Mouse (Mus musculus) kidney, postnatal 10 days (tissue): ENCODE measurements at regions not wholly inside any gene's neighbourhood (a gene's known extent, or its start where the extent isn't known, plus 50 kb on each side); places are given as distances from the start of the nearest gene placed in this dataset.

ENCODE experiments used
- DNase-seq: peaks from one replicate; pipeline ENCODE4 v3.0.0; 2021; ENCODE audit warnings: mixed read lengths

DNA sequence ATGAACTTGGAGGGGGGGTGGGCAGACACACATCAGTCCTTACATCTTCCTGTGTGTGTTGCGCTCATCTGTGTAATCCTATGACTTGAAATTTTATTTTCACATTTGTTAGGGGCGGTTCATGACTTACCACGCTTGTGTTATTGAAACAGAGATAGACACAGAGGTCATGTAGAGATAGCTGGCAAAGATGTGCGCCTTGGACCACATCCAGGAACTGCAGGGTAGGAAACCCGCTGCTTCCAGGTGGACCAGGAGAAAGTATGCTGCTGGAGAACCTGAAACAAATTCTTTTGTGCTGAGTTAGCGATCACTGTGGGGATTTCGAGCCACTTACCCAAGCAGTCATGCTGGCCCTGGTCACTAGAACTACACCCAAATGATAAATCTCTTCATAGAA, 89.1 kb downstream of the Kcnj2 start:
- DNase-seq: no peak

DNA sequence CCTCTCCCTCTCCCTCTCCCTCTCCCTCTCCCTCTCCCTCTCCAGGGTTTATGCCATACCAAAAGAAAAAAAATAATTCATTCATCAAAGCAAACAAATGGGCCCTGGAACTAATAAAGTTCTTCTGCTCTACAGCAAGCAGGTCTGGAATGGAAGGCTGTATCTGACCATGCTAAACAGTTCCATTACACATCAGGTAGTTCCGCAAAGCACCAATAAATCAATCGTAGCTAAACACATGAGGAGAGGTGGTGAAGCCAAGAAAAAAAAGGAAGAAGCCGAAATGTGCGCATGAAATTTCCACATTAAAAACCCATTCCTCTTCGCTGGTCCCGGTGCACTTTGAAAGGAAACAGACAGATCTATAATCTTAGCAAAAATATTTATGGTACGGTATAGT, 89.8 kb downstream of the Kcnj2 start:
- no peak for DNase-seq

DNA sequence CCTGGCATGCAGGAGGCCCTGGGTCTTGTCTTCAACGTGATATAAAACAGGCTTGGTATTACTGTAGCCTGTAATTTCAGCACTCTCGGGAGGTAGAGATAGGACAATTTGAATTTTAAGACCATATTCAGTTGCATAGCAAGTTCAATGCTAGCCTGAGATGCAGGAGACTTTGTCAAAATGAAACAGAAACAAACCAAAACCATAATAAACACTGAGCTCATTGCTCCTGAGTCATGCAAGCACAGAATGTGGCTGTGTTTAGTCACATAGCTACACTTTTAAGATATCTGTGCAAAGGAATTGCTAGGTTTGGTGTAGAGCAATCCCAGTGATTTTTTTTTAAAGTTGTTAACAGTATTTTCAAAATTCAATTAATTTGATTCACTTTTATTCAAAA, 93.3 kb downstream of the Kcnj2 start:
- DNase-seq: no peak

DNA sequence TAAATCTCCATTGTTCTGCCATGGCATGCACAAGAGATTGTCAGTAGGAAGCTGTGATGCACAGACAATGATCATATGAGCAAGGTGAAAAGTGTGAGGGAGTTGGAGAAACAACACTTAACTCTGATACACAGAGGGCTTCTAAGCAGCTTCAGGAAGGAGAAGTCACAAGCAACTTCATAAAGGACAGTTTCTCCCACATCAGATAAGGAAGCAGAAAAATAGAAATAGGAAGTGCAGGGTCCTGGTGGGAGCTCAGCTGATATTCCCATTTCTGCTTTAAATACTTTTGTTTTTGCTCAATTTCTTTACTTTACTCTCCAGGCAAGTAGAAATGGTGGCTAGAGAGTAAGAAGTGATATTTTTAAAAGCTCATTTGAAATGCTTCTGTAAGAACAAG, 98.9 kb downstream of the Kcnj2 start:
- no peak for DNase-seq

DNA sequence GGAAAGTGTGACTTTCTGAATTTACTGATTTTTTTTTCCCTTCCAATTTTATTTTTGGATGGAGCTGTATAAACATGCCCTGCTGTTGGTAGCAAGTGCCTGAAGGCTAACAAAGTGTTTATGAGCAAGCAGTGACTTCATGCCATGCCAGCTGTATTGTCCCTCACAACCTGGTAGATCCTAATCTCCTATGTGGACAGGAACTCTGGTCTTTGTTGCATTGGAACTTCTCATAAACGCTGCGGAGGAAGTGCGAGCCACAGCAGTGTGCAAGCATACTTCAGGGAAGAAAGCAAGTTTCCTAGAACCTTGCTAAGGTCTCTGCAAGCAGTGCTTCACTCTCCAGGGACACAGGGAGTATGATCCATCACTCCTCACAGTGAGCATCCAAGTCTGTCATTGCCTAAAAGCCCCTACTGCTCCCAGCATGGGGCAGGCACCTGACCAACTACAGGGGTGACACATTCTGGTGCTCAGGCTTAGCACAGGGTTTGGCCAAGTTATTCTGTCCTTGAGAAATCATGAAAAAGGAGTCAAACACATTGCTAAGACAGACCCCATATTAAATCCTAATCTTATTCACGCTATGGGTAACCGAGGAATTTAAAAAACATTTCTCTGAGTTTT, 104.3 kb downstream of the Kcnj2 start:
- DNase-seq: no peak

DNA sequence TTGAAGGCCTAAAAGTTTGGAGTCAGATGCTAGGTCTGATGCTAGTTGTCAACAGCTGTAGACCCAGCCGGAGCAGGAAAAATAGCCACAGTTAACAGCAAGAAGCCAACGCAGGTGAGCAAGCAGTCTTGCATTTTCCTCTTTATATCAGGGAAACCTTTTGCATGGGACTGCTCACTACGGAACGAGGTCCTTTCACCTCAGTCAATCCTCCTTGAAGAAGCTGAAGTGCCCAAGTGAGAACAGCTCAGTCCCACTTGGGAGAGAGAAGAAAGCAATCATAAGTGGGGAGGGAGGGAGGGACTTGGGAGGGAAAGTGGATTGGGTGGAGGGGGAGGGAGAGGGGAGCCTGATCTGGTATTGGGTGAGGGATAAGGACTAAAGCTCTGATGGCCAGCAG, 107.6 kb downstream of the Kcnj2 start:
- no peak for DNase-seq

DNA sequence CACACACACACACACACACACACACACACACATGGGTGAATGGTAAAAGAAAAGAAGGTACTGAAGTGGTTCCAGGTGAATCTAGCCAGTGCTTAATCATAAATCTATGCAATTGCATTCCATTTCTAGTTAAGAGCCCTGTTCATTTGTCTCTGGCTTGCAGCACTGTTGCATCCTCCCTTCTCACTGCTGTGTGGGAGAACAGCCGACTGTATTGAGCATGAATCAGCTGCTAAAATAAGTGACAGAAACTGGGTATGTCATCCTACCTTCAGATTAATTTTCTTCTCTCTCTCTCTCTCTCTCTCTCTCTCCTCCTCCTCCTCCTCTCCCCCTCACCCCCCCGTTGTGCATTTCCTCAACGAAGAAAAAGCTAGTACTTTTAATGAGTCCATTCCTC, 109.6 kb downstream of the Kcnj2 start:
- no peak for DNase-seq

DNA sequence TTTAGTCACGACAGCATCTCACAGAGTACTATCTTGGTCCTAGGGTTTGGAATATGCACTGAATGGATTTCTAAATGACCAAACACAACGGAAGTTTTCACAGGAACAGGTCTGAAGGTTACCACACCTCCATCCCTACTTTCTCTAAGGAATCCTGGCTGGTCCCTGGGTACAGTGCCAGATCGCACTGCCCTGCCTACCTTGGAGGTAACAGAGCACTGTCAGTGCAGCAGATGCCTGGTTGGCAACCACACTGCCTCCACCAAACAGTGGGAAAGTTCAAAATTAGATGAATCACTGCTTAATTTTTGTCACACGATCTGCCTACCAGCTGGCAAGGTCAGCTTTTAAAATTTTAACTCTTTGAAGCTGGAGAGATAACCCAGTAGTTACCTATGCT, 111.6 kb downstream of the Kcnj2 start:
- no peak for DNase-seq

DNA sequence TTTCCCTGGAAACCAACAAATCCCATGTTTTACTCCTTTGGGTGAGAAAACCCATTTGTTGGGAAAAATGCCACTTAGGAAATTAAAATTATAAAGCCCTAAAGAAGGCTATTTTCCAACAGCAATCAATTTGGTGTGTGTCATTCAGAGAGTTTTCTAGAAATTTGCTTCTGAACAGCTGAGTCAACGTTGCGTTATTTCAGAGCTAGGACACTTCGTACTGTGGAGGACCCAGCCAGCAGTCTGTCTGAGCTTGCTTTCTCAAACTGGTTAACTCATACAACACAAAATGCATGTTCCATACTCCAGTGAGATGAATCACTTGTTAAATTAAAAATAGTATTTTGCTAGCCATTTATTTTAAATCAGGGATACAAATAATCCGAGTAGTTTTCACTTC, 131.5 kb downstream of the Kcnj2 start:
- no peak for DNase-seq

DNA sequence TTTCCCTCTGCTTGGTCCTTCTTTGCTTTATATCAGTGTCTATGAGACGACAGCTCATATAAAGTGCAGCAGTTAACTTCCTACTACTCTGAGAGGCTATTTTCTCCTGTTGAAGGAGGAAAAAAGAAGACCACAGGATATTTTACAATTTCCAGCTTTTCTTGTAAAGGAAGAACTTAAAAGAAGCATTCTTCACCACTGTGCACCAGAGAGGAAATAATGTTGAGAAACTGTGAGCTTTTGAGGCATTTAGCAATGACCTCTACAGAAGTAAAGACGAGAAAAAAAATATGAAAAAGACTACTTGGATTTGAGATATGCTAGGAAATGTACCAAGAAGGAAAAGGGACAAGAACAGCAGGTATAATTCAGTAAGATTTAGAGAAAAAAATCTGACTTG, 134.5 kb downstream of the Kcnj2 start:
- no peak for DNase-seq

DNA sequence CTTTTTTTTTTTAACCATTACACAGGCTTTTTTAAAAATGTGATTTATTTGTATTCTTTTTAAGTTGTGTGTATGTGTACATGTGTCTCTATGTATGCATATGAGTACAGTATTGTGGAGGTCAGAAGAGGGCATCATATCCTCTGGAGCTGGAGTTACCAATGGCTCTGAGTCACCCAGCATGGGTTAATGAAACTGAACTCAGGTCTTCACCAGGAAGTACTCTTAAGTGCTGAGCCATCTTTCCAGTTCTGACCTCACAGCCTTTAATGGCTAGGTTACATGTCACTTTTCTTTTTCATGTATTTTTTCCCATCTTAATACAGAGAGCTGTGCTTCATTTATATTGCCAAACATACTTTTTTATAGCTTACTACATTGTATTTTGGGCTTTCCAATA, 136.8 kb downstream of the Kcnj2 start:
- DNase-seq: no peak

DNA sequence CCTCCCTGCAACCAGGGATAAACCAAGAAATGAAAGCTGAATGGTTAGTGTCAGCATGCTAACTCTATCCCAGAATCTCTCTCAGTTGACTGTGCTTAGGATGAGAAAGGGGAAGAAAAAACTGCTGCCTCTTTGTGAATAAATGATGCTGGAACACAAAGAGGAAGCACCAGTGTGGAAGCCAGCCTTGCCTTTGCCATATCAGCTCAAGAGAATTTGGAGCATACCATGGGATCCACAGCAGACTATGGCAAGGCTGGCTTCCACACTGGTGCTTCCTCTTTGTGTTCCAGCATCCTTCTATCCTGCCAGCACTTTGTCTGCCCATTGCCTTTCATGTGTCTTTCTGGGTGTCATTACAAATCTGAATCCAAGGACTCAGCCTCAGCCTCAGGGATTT, 144.6 kb downstream of the Kcnj2 start:
- no peak for DNase-seq

DNA sequence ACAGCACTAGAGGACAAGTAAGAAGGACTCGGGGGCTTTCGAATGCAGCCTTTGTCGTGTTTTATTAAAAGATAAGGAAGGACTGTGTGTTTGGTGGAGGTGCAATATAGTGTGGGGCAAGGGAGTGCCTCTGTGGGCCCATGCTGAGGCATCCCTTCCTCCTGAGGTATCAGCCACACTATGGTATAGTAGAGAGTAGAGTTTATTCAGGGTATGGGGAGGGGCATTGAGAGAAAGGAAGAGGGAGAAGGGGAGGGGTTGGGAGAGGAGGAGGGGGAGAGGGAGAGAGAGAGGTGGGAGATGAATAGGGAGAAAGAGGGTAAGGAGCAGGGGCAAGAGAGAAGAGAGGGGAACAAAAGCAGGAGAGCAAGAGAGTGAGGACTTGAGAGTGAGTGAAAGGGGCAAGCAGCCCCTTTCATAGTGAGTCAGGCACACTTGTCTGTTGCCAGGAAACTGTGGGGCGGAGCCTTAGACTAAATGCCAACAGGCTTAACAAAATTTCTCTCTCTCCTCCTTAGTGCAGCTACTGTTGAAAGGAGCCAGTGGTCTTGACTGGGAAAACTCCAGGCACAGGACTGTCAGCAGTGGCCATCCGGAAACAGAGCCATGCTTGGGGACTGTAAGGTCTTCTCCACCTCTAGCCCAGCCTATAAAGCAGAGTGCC, 146.2 kb downstream of the Kcnj2 start:
- DNase-seq: no peak

DNA sequence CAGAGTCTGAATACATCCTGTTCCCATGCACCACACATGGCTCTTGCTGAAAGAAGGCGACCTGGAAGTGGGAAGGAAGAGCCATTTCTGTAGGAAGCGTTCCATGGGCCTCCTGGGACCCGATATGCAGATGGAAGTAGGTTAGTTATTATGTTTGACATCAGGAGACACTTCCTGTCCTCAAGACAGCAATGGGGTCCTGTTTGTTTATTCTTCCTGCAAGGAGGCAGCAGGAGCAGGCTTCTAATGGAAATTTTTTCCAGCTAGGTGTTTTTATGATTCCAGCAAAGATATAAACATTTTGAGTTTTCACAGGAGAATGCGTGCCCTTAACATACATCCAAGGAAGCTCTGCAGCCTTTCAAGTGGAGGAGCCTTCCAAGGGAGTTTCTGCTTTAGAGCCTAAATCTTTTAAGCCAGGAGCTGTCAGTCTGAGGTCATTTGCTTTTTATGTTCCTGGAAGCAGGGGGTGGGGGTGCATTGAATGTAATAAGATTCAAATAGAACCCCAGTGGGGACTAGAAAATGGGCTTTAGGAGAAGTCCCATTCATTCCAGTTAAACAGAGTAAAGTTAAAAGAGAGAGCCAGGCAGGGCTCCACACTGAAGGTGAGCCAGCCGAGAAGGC, 146.9 kb downstream of the Kcnj2 start:
- no peak for DNase-seq

DNA sequence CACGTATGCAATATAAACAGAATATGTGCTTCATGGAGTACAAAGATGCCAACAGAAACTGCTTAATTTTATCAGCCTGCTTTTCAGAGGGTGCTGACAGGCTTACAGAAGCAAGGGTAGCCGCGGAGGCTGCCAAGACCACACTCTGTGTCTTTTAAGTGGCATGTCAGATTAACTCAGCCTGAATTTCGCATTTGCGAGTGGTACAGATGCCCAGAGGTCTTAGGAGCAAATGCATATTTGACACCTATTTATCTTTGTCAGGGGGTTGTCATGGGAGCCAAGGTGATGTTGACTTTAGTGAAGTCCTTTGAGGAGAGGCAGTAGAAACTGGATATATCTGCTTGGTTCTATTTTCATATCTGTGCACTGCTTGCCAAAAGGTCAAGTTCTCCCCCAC, 149.0 kb downstream of the Kcnj2 start:
- no peak for DNase-seq

DNA sequence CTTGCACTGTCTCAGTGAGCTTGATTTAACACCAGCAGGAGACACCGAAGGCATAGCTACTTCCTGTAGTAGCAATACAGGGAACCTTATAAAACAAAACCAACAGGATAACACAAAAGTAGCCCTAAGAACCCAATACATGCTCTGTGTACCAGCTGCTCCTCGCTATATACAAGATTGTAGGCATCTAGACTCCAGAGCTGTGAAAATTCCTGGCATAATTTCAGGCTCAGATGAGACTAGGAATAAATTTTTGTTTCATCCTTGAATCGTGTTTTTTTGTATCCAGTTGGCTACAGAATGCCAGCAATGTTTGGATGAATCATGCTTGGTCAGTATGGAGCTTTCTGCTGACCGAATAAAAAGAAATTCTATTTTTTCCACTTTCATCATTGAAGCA, 157.9 kb downstream of the Kcnj2 start:
- no peak for DNase-seq

DNA sequence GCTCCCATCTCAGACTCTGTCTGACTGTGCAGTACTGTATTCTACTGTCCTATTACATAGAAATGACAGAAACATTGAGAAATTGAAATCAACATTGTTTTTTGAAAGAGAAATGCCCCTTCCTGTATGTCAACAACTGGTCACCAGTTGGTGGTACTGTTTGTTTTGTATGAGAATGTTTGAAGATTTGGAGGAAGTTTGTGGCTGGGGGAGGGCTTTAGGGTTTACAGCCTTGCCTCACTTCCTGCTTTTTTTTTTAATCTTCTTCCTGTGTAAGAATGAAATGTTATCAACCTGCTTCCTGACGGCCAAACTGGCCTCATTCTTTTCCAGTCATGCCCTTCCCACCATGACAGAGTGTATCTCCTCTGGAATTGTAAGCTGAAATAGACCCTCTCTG, 161.3 kb downstream of the Kcnj2 start:
- DNase-seq: no peak

DNA sequence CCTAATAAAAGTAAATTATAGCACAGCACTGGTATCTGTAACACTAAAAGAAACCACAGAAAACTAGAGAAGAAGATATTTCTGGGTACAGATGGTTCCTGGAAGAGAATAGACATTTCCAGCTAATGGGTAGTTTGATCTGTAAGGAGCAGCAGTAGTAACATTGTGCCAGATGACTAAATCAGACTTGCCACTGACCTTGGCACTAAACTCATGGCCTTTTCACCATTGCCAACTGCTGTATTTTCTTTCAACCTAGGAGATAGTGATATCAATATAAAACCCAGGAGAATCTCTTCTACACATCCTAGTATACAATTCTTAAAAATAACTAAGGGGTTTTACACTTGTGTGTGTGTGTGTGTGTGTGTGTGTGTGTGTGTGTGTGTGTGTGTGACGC, 170.8 kb downstream of the Kcnj2 start:
- DNase-seq: no peak

DNA sequence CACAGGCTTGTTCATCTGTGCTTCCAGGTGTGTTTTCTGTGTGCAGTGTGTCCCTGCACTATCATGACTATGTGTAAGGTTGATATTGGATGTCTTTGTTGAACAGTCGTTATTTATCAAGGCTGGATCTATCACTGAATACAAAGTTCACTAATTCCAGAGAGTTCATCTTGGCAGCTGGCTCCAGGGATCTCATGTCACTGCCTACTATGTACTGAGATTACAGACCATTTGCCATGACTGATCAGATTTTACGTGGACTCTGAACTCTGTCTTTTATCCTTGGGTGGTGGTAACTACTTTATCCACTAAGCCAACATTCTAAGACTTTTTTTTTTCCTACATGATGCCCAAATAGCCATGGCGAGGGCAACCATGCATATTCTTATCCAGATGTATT, 173.8 kb downstream of the Kcnj2 start:
- no peak for DNase-seq

DNA sequence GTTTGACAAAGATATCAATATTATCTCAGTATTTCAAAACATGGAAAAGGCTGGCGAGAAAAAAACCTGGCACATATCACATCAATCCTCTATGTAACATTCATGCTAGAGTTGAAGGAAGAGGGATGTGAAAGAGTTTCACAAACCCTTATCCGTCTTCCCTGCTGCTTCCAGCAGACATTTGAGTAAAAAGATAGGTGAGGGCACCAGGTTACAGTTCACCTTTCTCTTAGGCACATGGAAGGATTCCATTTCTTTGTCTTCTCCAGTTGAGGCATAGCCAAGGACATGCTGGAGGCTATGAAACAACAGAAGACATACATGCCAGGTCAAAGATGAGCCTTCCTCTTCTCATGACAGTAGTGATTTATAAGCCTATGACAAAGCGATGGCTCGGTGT, 186.3 kb downstream of the Kcnj2 start:
- no peak for DNase-seq

DNA sequence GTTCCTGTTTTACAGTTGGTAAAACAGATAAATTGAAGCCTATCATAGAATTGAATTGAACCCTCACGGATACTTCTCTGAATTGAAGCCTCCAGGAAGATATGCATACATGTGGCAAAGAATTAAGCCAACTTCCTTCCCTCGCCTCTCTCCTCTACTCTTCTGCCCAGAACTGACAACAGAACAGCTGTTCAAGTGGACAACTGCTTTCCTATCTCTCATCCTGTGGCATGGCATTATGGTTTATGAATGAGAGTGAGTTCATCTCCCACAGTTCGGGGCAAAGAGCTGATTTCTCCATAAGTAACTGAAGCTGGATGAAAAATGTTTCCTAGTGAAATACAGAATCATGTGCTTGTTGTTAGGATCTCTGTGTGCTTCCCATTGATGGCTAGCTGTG, 190.6 kb downstream of the Kcnj2 start:
- DNase-seq: no peak

DNA sequence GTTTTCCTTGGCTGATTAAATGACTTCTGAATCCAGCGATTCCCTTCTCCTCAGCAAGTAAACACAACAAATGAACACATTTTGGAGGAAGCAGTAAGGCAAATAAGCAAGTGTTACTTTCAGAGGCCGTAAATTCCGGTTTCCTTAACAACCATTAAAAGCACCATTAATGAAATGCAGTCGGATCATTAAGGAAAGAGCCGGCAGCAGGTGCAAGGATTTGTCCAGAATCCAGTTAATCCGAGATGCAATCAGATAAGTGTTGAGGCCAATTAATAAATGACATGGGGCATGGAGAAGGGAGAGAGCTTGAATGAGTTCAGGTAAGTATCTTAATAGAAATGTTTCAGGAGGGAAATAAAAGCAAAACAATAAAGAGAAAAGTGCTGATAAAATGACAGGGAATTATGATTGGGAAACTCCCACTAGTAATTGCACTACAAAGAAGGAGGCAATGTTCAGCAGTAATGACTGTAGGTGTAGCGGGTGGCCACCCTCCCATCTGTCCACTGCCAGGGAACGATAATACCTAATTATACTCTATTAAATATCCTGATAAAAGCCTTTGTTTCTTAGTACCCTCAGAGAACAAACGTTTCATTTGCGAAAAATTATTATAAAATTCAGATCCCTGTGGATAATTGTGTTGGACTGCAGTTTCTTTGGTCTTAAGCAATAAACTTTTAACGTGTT, 194.9 kb downstream of the Kcnj2 start:
- no peak for DNase-seq

DNA sequence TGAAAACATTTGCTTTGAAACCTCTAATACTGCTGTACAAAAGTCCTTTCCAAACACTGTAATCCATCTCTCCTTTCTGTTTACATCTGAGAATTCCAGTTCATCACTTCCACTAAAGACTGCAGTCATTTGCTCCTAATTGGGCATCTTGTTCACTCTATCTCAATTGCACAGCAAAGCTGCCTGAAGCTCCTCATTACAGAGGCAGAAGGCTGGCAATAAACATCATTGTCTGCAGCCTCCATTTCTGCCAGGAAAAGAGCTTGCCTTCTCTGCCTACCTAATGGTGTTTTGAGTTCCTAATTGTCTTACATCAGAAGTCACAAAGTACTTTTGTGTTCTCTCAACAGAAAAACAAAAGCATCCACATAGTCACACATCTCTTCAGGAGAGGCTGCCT, 207.7 kb downstream of the Kcnj2 start:
- no peak for DNase-seq

DNA sequence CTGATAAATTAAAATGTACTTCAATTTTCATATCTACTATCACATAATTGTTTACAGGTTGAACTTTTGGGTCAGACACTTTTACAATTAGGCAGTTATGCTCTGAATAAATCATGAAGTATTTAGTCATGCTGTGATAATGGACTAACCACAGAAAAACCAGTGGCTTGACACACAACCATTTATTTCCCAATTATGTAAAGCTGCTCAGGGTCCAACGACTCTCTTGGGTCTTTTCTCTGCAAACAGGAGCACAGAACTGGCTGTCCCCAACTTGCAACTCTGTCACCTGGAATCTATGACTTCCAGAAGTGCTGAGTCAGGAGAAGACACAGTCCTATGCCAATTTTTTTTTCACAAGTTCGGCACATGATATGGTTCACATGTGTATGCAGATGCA, 214.8 kb downstream of the Kcnj2 start:
- no peak for DNase-seq
